Mouse (Mus musculus) ES-E14 (cell line): ENCODE results near the gene Kcnh2. TPM values are rescaled to one million over a fixed set of nuclear protein-coding genes. Genes with fewer than 3 reads are reported as not detected.

Experiments
- DNase-seq: peaks from one replicate; pipeline ENCODE4 v3.0.0-alpha.2; 2013; ENCODE audit warnings: low read depth, low spot score
- H3K27ac ChIP-seq: 2 replicates; pipeline ENCODE4 v1.5.1; 2012; ENCODE audit warnings: low read depth, mild to moderate bottlenecking, low read length, moderate library complexity, mixed read lengths; ENCODE audit not compliant: poor library complexity, insufficient read depth, severe bottlenecking
- H3K36me3 ChIP-seq: 2 replicates; pipeline ENCODE4 v1.6.1; 2012; ENCODE audit warnings: mild to moderate bottlenecking, low read length, moderate library complexity, mixed read lengths; ENCODE audit not compliant: control insufficient read depth, poor library complexity, insufficient read depth, severe bottlenecking
- H3K4me1 ChIP-seq, 2 experiments: fragments of 150-350 bp in 1 of 2; sonication (generic) in 1 of 2; 2 replicates each; pipeline ENCODE4 v1.6.1; 2012; ENCODE audit warnings: low read length in 2 of 2, mild to moderate bottlenecking in 1 of 2, mixed read lengths in 1 of 2; ENCODE audit not compliant: control insufficient read depth in 2 of 2, insufficient read depth in 2 of 2, poor library complexity in 1 of 2
- H3K4me3 ChIP-seq, 2 experiments: fragments of 150-350 bp in 1 of 2; sonication (generic) in 1 of 2; 2 replicates each; pipeline ENCODE4 v1.5.1; 2012; ENCODE audit warnings: low read length in 2 of 2, low read depth in 1 of 2, mild to moderate bottlenecking in 1 of 2, mixed read lengths in 1 of 2; ENCODE audit not compliant: insufficient read depth in 1 of 2, poor library complexity in 1 of 2, severe bottlenecking in 1 of 2
- H3K9ac ChIP-seq: 2 replicates; pipeline ENCODE4 v1.6.1; 2012; ENCODE audit warnings: low read depth, mild to moderate bottlenecking, low read length, mixed read lengths; ENCODE audit not compliant: poor library complexity, insufficient read depth, severe bottlenecking
- H3K9me3 ChIP-seq: fragments of 150-350 bp; sonication (generic); 2 replicates; pipeline ENCODE4 v1.6.1; 2012; ENCODE audit warnings: low read depth, mild to moderate bottlenecking, low read length; ENCODE audit not compliant: control insufficient read depth, insufficient read depth
- CHD2 ChIP-seq: IDR thresholded peaks from 2 replicates; pipeline ENCODE4 v1.6.1; 2014; ENCODE audit warnings: mild to moderate bottlenecking, low read depth, low read length, inconsistent platforms
- HCFC1 ChIP-seq: IDR thresholded peaks from 2 replicates; pipeline ENCODE4 v1.6.1; 2012; ENCODE audit warnings: low read length, inconsistent platforms, borderline replicate concordance; ENCODE audit not compliant: insufficient read depth
- MAFK ChIP-seq: IDR thresholded peaks from 2 replicates; pipeline ENCODE4 v1.6.1; 2014; ENCODE audit warnings: mild to moderate bottlenecking, low read depth, low read length, inconsistent platforms; ENCODE audit not compliant: insufficient read depth
- ZC3H11A ChIP-seq: IDR thresholded peaks from 2 replicates; pipeline ENCODE4 v1.6.1; 2012; ENCODE audit warnings: low read depth, mild to moderate bottlenecking, inconsistent platforms, low read length, borderline replicate concordance
- ZNF384 ChIP-seq: IDR thresholded peaks from 2 replicates; pipeline ENCODE4 v1.6.1; 2012; ENCODE audit warnings: low read depth, low read length, inconsistent platforms
- in situ Hi-C, 2 experiments: fragments of 600-800 bp; cut with MboI; formaldehyde crosslinking; loops; one replicate each; pipeline ENCODE4 v1.15.1; 2025; ENCODE audit warnings: low sequenced_read_pairs in 2 of 2, inconsistent platforms in 1 of 2; ENCODE audit not compliant: unreplicated experiment in 2 of 2
- total RNA-seq: library from RNA; depleted of rRNA; stranded (reverse); fragments of 300-350 nt; gene quantifications from 2 replicates; pipeline ENCODE4 v1.2.3, GENCODE M21; 2012

Gene Kcnh2
- total RNA-seq, 1 experiment: 6.5 TPM

- Histone ChIP-seq H3K27ac (no peak overlapping the region), H3K9ac (no peak overlapping the region), H3K4me1 (no peaks in the 10 kb centered on the region), H3K4me3 (no peak overlapping the region), H3K9me3 (no peaks in the 10 kb centered on the region), H3K36me3 (no peaks in the 10 kb centered on the region)
- DNase-seq: no peak
- in situ Hi-C loops: no loop called here
- TF ChIP-seq MAFK (no peak), HCFC1 (no peak), ZC3H11A (no peak), CHD2 (no peak), ZNF384 (no peak)
These were observed 65.0 kb downstream of the Kcnh2 start for GRCm38 (mm10) chr5:24286221-24286970.

GRCm38 (mm10) chr5:24284145-24284544 lies 67.3 kb downstream of the Kcnh2 start:
- in situ Hi-C loops: no loop called here
- no peak overlapping the region for H3K4me3 ChIP-seq
- no peak overlapping the region for H3K27ac ChIP-seq
- no peaks in the 10 kb centered on the region for H3K36me3 ChIP-seq
- H3K9ac ChIP-seq: no peak overlapping the region
- no peak for DNase-seq
- H3K4me1 ChIP-seq: no peaks in the 10 kb centered on the region
- TF ChIP-seq ZC3H11A: no peak
- TF ChIP-seq CHD2: no peak
- no peak for TF ChIP-seq HCFC1
- no peak for TF ChIP-seq MAFK
- TF ChIP-seq ZNF384: no peak
- no peaks in the 10 kb centered on the region for H3K9me3 ChIP-seq

GRCm38 (mm10) chr5:24283181-24283580 lies 68.2 kb downstream of the Kcnh2 start:
- Histone ChIP-seq H3K36me3 (no peaks in the 10 kb centered on the region), H3K9ac (no peak overlapping the region), H3K4me1 (no peaks in the 10 kb centered on the region), H3K9me3 (no peaks in the 10 kb centered on the region), H3K27ac (no peak overlapping the region), H3K4me3 (no peak overlapping the region)
- TF ChIP-seq CHD2 (no peak), HCFC1 (no peak), ZNF384 (no peak), MAFK (no peak), ZC3H11A (no peak)
- no peak for DNase-seq
- in situ Hi-C loops: no loop called here

GRCm38 (mm10) chr5:24280523-24280922 lies 70.9 kb downstream of the Kcnh2 start:
- Histone ChIP-seq H3K4me1 (no peaks in the 10 kb centered on the region), H3K36me3 (no peaks in the 10 kb centered on the region), H3K9me3 (no peaks in the 10 kb centered on the region), H3K9ac (no peak overlapping the region), H3K4me3 (no peak overlapping the region), H3K27ac (no peak overlapping the region)
- in situ Hi-C loops: no loop called here
- DNase-seq: no peak
- no peak for TF ChIP-seq HCFC1
- no peak for TF ChIP-seq MAFK
- TF ChIP-seq ZNF384: no peak
